Mouse (Mus musculus) forebrain, embryonic 16.5 days (tissue): ENCODE results near the gene Cep295nl. TPM values are rescaled to one million over a fixed set of nuclear protein-coding genes. Genes with fewer than 3 reads are reported as not detected.
"Not testable (repeated sequence)": the region's sequence is repeated elsewhere in the genome, so short reads cannot be mapped to it uniquely, and the experiment has no call there.

ENCODE experiments used
- ATAC-seq: fragments of 200-750 bp; cut with Nextera tagmentation; 2 replicates; pipeline ENCODE4 v1.8.0; 2017; ENCODE audit warnings: mild to moderate bottlenecking, moderate library complexity
- H3K27ac ChIP-seq: fragments of 300-500 bp; sonication (generic); 2 replicates; pipeline ENCODE4 v1.5.1; 2014; ENCODE audit warnings: low read length, control low read depth
- H3K27me3 ChIP-seq: fragments of 300-500 bp; sonication (generic); replicated peaks from 2 replicates; pipeline ENCODE4 v1.6.1; 2014; ENCODE audit warnings: low read length; ENCODE audit not compliant: control insufficient read depth, insufficient read depth
- H3K36me3 ChIP-seq: fragments of 300-500 bp; sonication (generic); 2 replicates; pipeline ENCODE4 v1.6.1; 2014; ENCODE audit not compliant: control insufficient read depth, insufficient read depth
- H3K4me1 ChIP-seq: fragments of 300-500 bp; sonication (generic); replicated peaks from 2 replicates; pipeline ENCODE4 v1.6.1; 2014; ENCODE audit warnings: low read length; ENCODE audit not compliant: control insufficient read depth, insufficient read depth
- H3K4me2 ChIP-seq: fragments of 300-500 bp; sonication (generic); 2 replicates; pipeline ENCODE4 v1.6.1; 2014; ENCODE audit warnings: mild to moderate bottlenecking, low read length, control low read depth
- H3K4me3 ChIP-seq: fragments of 300-500 bp; sonication (generic); replicated peaks from 2 replicates; pipeline ENCODE4 v1.5.1; 2014; ENCODE audit warnings: mild to moderate bottlenecking, low read length, control low read depth
- H3K9ac ChIP-seq: fragments of 300-500 bp; sonication (generic); replicated peaks from 2 replicates; pipeline ENCODE4 v1.6.1; 2014; ENCODE audit warnings: low read depth, low read length, control low read depth
- H3K9me3 ChIP-seq: fragments of 300-500 bp; sonication (generic); 2 replicates; pipeline ENCODE4 v1.6.1; 2016; ENCODE audit warnings: low read length; ENCODE audit not compliant: control insufficient read depth
- WGBS: fragments of 180-500 bp; shearing (Covaris S2); extraction: QIAGEN DNeasy Blood & Tissue Kit; methylation state at CpG from one replicate; pipeline ENCODE4 v1.1.7; 2014; 5-methylcytosine and 5-hydroxymethylcytosine counted together
- polyA plus RNA-seq: library from polyadenylated mRNA; unstranded; fragments of >200 nt; fragmentation: Nextera tagmentation; extraction: Ambion mirVana; gene quantifications from 2 replicates; pipeline ENCODE4 v1.2.1, GENCODE M21; 2015

Gene Cep295nl
- polyA plus RNA-seq, result 0.14 and 0.35 TPM in 2 replicates

GRCm38 (mm10) chr11:118342400-118342981 is at the start of gene Cep295nl:
Gene Cep295nl, minus strand, starts transcription at chr11:118342500.
- Histone ChIP-seq H3K4me3 (no peak within 1 kb of the TSS), H3K27ac (peak within 1 kb of the TSS; percentile 5; the same call in 1 of the 2 replicates), H3K9ac (no peak within 1 kb of the TSS), H3K27me3 (no peaks in the 10 kb centered on the region), H3K9me3 (no peaks in the 10 kb centered on the region), H3K4me2 (no peak within 1 kb of the TSS), H3K36me3 (no peaks in the 10 kb centered on the region), H3K4me1 (peaks cover 26% of the 10 kb centered on the region)
- ATAC-seq, result 0 out of 2 replicates have a peak, but pooled peaks have one; percentile 15
- WGBS, result 35% methylated on average over 7 of the region's 7 CpGs

- H3K36me3 ChIP-seq, H3K9me3 ChIP-seq, H3K27ac ChIP-seq, H3K4me1 ChIP-seq, ATAC-seq, H3K4me3 ChIP-seq, H3K27me3 ChIP-seq, H3K9ac ChIP-seq, H3K4me2 ChIP-seq: not testable (repeated sequence)
- WGBS, result 86% methylated on average over 13 of the region's 13 CpGs
Measured at GRCm38 (mm10) chr11:118387816-118388215, 45.5 kb upstream of the Cep295nl start.

GRCm38 (mm10) chr11:118379251-118380009 is 37.1 kb upstream of the Cep295nl start:
- peak; percentile 38; the same call in 1 of the 2 replicates for ATAC-seq
- Histone ChIP-seq H3K36me3 (no peaks in the 10 kb centered on the region), H3K9me3 (no peaks in the 10 kb centered on the region), H3K4me3 (no peak overlapping the region), H3K27ac (no peak overlapping the region), H3K9ac (no peak overlapping the region), H3K4me2 (no peak overlapping the region), H3K4me1 (0 out of 2 replicates have a peak, but pooled peaks cover 3% of the 10 kb centered on the region), H3K27me3 (no peaks in the 10 kb centered on the region)
- whole genome bisulfite sequencing, result 45% methylated on average over 11 of the region's 11 CpGs

GRCm38 (mm10) chr11:118378656-118379055 is 36.4 kb upstream of the Cep295nl start:
- Histone ChIP-seq H3K36me3 (no peaks in the 10 kb centered on the region), H3K27ac (no peak overlapping the region; the same call in 1 of the 2 replicates), H3K9me3 (no peaks in the 10 kb centered on the region), H3K9ac (no peak overlapping the region), H3K4me2 (no peak overlapping the region), H3K4me1 (0 out of 2 replicates have a peak, but pooled peaks cover 3% of the 10 kb centered on the region), H3K27me3 (no peaks in the 10 kb centered on the region), H3K4me3 (no peak overlapping the region)
- WGBS, result 82% methylated on average over 6 of the region's 6 CpGs
- ATAC-seq, result no peak

- H3K27me3 ChIP-seq, H3K4me3 ChIP-seq, H3K4me2 ChIP-seq, H3K27ac ChIP-seq, H3K9me3 ChIP-seq, ATAC-seq, H3K36me3 ChIP-seq, H3K9ac ChIP-seq, H3K4me1 ChIP-seq: not testable (repeated sequence)
Measured at GRCm38 (mm10) chr11:118376323-118376722, 34.0 kb upstream of the Cep295nl start.

- Histone ChIP-seq H3K4me3 (no peak overlapping the region), H3K9ac (no peak overlapping the region), H3K9me3 (no peaks in the 10 kb centered on the region), H3K27ac (no peak overlapping the region), H3K36me3 (no peaks in the 10 kb centered on the region), H3K4me1 (0 out of 2 replicates have a peak, but pooled peaks cover 3% of the 10 kb centered on the region), H3K4me2 (no peak overlapping the region), H3K27me3 (no peaks in the 10 kb centered on the region)
- ATAC-seq, result no peak
- 85% methylated on average over 5 of the region's 5 CpGs for WGBS
Measured at GRCm38 (mm10) chr11:118375881-118376280, 33.6 kb upstream of the Cep295nl start.

- ATAC-seq, result no peak
- 0 out of 2 replicates have a peak, but pooled peaks cover 3% of the 10 kb centered on the region for H3K4me1 ChIP-seq
- H3K36me3 ChIP-seq, result no peaks in the 10 kb centered on the region
- no peaks in the 10 kb centered on the region for H3K9me3 ChIP-seq
- H3K27me3 ChIP-seq, result no peaks in the 10 kb centered on the region
- H3K4me2 ChIP-seq, result no peak overlapping the region
- no peak overlapping the region for H3K4me3 ChIP-seq
- no peak overlapping the region for H3K27ac ChIP-seq
- H3K9ac ChIP-seq, result no peak overlapping the region
- WGBS, result 90% methylated on average over 8 of the region's 8 CpGs
Measured at GRCm38 (mm10) chr11:118375461-118375860, 33.2 kb upstream of the Cep295nl start.

- Histone ChIP-seq H3K36me3 (no peaks in the 10 kb centered on the region), H3K9ac (no peak overlapping the region), H3K27me3 (no peaks in the 10 kb centered on the region), H3K27ac (no peak overlapping the region), H3K4me1 (0 out of 2 replicates have a peak, but pooled peaks cover 3% of the 10 kb centered on the region), H3K4me3 (no peak overlapping the region), H3K9me3 (no peaks in the 10 kb centered on the region), H3K4me2 (no peak overlapping the region)
- ATAC-seq, result no peak
Measured at GRCm38 (mm10) chr11:118375006-118375405, 32.7 kb upstream of the Cep295nl start.

GRCm38 (mm10) chr11:118374506-118374905 is 32.2 kb upstream of the Cep295nl start:
- Histone ChIP-seq H3K27ac (no peak overlapping the region), H3K36me3 (no peaks in the 10 kb centered on the region), H3K9ac (no peak overlapping the region), H3K4me2 (no peak overlapping the region), H3K4me1 (0 out of 2 replicates have a peak, but pooled peaks cover 3% of the 10 kb centered on the region), H3K9me3 (no peaks in the 10 kb centered on the region), H3K4me3 (no peak overlapping the region), H3K27me3 (no peaks in the 10 kb centered on the region)
- no peak for ATAC-seq
- WGBS, result 65% methylated on average over 5 of the region's 5 CpGs
